ENCODE assay signal across 14 mouse cellular contexts in the genomic region with DNA sequence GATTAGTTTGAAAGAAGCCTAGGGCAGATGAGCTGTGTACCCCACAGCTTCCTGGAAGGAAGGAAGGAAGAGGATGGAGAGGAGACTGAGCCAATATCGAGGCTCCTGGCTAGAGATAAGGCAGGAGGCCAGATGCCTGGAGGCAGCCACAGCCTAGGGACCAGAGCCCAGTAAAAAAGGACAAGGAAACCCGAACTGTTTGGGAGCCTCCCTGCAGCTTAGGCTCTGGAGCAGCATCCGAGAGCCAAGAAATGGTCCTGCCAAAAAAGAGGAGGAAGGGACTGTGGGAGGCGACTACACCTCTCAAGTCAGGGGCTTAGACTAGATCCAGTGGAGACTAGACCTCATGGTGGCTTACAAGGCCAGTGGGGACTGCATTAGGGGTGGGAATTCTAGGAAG. TPM values are rescaled to one million over a fixed set of nuclear protein-coding genes. Genes with fewer than 3 reads are reported as not detected.
A peak's percentile ranks its signal among the peaks of the same experiment; 100 is the strongest.
DNase-seq lines count a peak whose midpoint lies in the region; ATAC-seq and TF ChIP-seq lines count a peak whose summit lies in the region.
"Had no signal": no experiment of that assay in that cellular context is flagged by ENCODE, and none has a peak within 500 bp of the region (broad histone marks: within the 10 kb centered on the region; RNA-seq: fewer than 3 reads in every experiment).

No protein-coding gene starts in this region.

- intact Hi-C loops in gastrocnemius, postnatal 14 days (cut with DNase I; ENCODE audit: low total_unique reads): no loop called here
- intact Hi-C loops in heart, postnatal 36 days (cut with DNase I): loop anchor here (2.0 kb wide), 1 partner anchor 23 kb away; the partner anchor contains the start of gene Fuca1

- no peak overlapping the region for H3K27ac ChIP-seq in forebrain, embryonic 15.5 days (replicated peaks)
- no peak overlapping the region for H3K27ac ChIP-seq in forebrain, embryonic 13.5 days
- H3K27ac ChIP-seq in liver, adult 2 months (replicated peaks; ENCODE audit: insufficient read depth, low read depth, low read length): peak overlapping the region; percentile 15
- no peak overlapping the region for H3K27ac ChIP-seq in liver, embryonic 12.5 days
- H3K27ac ChIP-seq in intestine, embryonic 15.5 days: no peak overlapping the region
- H3K27ac ChIP-seq: midbrain, embryonic 15.5 days had no signal

- peaks cover 19% of the 10 kb centered on the region for H3K4me1 ChIP-seq in forebrain, embryonic 15.5 days
- peaks cover 9% of the 10 kb centered on the region for H3K4me1 ChIP-seq in forebrain, embryonic 13.5 days
- peaks cover 6% of the 10 kb centered on the region for H3K4me1 ChIP-seq in liver, adult 2 months (ENCODE audit: control insufficient read depth, insufficient read depth, low read length)
- peaks cover 49% of the 10 kb centered on the region for H3K4me1 ChIP-seq in liver, embryonic 12.5 days
- H3K4me1 ChIP-seq in intestine, embryonic 15.5 days (replicated peaks): peaks cover 7% of the 10 kb centered on the region

- no peak for TF ChIP-seq POLR2A in liver, adult 2 months (IDR thresholded peaks at IDR 0.05; ENCODE audit: extremely low read depth, insufficient read depth, low read length)

- H3K27me3 ChIP-seq in forebrain, embryonic 15.5 days: no peaks in the 10 kb centered on the region
- H3K27me3 ChIP-seq in forebrain, embryonic 13.5 days: no peaks in the 10 kb centered on the region
- no peaks in the 10 kb centered on the region for H3K27me3 ChIP-seq in liver, adult 2 months (ENCODE audit: control insufficient read depth, insufficient read depth, low read length)
- H3K27me3 ChIP-seq in liver, embryonic 12.5 days (replicated peaks): no peaks in the 10 kb centered on the region
- no peaks in the 10 kb centered on the region for H3K27me3 ChIP-seq in intestine, embryonic 15.5 days (replicated peaks)
- H3K27me3 ChIP-seq: midbrain, embryonic 15.5 days had no signal

- 0 out of 2 replicates have a peak overlapping the region, but pooled peaks have one; percentile 6 for H3K9ac ChIP-seq in forebrain, embryonic 15.5 days (replicated peaks)
- H3K9ac ChIP-seq in forebrain, embryonic 13.5 days: no peak overlapping the region
- H3K9ac ChIP-seq in liver, adult 2 months (ENCODE audit: low read depth, low read length): no peak overlapping the region
- H3K9ac ChIP-seq in liver, embryonic 12.5 days: no peak overlapping the region
- no peak overlapping the region for H3K9ac ChIP-seq in intestine, embryonic 15.5 days
- H3K9ac ChIP-seq: midbrain, embryonic 15.5 days had no signal

- H3K9me3 ChIP-seq in forebrain, embryonic 15.5 days: no peaks in the 10 kb centered on the region
- no peaks in the 10 kb centered on the region for H3K9me3 ChIP-seq in forebrain, embryonic 13.5 days (replicated peaks)
- no peaks in the 10 kb centered on the region for H3K9me3 ChIP-seq in liver, embryonic 12.5 days (replicated peaks)
- no peaks in the 10 kb centered on the region for H3K9me3 ChIP-seq in intestine, embryonic 15.5 days
- H3K9me3 ChIP-seq: midbrain, embryonic 15.5 days had no signal

- no peak overlapping the region for H3K4me2 ChIP-seq in forebrain, embryonic 15.5 days (replicated peaks)
- no peak overlapping the region for H3K4me2 ChIP-seq in forebrain, embryonic 13.5 days
- no peak overlapping the region for H3K4me2 ChIP-seq in liver, embryonic 12.5 days
- no peak overlapping the region for H3K4me2 ChIP-seq in intestine, embryonic 15.5 days (replicated peaks)
- H3K4me2 ChIP-seq: midbrain, embryonic 15.5 days had no signal

- no peak for TF ChIP-seq CTCF in liver, adult 2 months (IDR thresholded peaks at IDR 0.05; ENCODE audit: low read depth, low read length)

- no peak for ATAC-seq in forebrain, embryonic 15.5 days (replicated peaks)
- no peak for ATAC-seq in forebrain, embryonic 13.5 days
- no peak for ATAC-seq in liver, embryonic 12.5 days
- no peak for ATAC-seq in intestine, embryonic 15.5 days
- ATAC-seq: forebrain, embryonic 14.5 days; midbrain, embryonic 15.5 days had no signal

- no peak for DNase-seq in liver, adult 2 months (ENCODE audit: extremely low read depth, low read depth, low spot score)
- peak; percentile 50 for DNase-seq in gastrocnemius, postnatal 14 days
- peak; percentile 39 to 43 for DNase-seq in heart, postnatal 36 days
- no peak for DNase-seq in adrenal gland, adult (ENCODE audit: inconsistent age in 2 of 2, low spot score in 1 of 2)
- DNase-seq: adrenal gland, adult 2 months; kidney, postnatal 10 days; right cerebral cortex, postnatal 25 days; thymus, postnatal 14 days had no signal

- H3K4me3 ChIP-seq in forebrain, embryonic 15.5 days: no peak overlapping the region
- no peak overlapping the region for H3K4me3 ChIP-seq in forebrain, embryonic 13.5 days
- no peak overlapping the region for H3K4me3 ChIP-seq in liver, adult 2 months (ENCODE audit: insufficient read depth, low read depth, low read length)
- no peak overlapping the region for H3K4me3 ChIP-seq in liver, embryonic 12.5 days
- H3K4me3 ChIP-seq in intestine, embryonic 15.5 days (replicated peaks): no peak overlapping the region
- H3K4me3 ChIP-seq: midbrain, embryonic 15.5 days had no signal

- 52% methylated on average over 4 of the region's 4 CpGs for WGBS in forebrain, embryonic 15.5 days
- 52% methylated on average over 4 of the region's 4 CpGs for WGBS in forebrain, embryonic 13.5 days
- 63% methylated on average over 4 of the region's 4 CpGs for WGBS in liver, adult 2 months
- 37% methylated on average over 4 of the region's 4 CpGs for WGBS in liver, embryonic 12.5 days (ENCODE audit: insufficient replicate concordance)
- WGBS in intestine, embryonic 15.5 days: 58% methylated on average over 4 of the region's 4 CpGs

- H3K79me2 ChIP-seq in liver, adult 2 months (ENCODE audit: control insufficient read depth, insufficient read depth, low read length): peaks cover 8% of the 10 kb centered on the region; the same call in 1 of the 2 replicates

- peaks cover 12% of the 10 kb centered on the region; the same call in 1 of the 2 replicates for H3K36me3 ChIP-seq in forebrain, embryonic 15.5 days
- peaks cover 27% of the 10 kb centered on the region for H3K36me3 ChIP-seq in forebrain, embryonic 13.5 days (ENCODE audit: poor library complexity, severe bottlenecking)
- peaks cover 1% of the 10 kb centered on the region; the same call in 1 of the 2 replicates for H3K36me3 ChIP-seq in liver, adult 2 months (ENCODE audit: control insufficient read depth, insufficient read depth, low read length)
- H3K36me3 ChIP-seq in liver, embryonic 12.5 days: peaks cover 22% of the 10 kb centered on the region
- peaks cover 10% of the 10 kb centered on the region; the same call in 1 of the 2 replicates for H3K36me3 ChIP-seq in intestine, embryonic 15.5 days
- H3K36me3 ChIP-seq: midbrain, embryonic 15.5 days had no signal

RNA-seq across cellular contexts. Expression of gene Hmgcl, which starts 2.9 kb away (rescaled TPM):
- 61.3 and 66.6 TPM in 2 replicates for polyA plus RNA-seq in forebrain, embryonic 15.5 days (2015; fragmentation: Nextera tagmentation; extraction: Ambion mirVana)
- 56.2 and 57.1 TPM in 2 replicates for polyA plus RNA-seq in forebrain, embryonic 13.5 days (2015; fragmentation: Nextera tagmentation; extraction: Ambion mirVana)
- 179 and 187 TPM in 2 replicates for total RNA-seq in liver, adult 2 months (2014; rRNA removed)
- polyA plus RNA-seq in liver, adult 2 months (2012; rRNA removed): 266 and 291 TPM in 2 replicates
- polyA plus RNA-seq in liver, embryonic 12.5 days (2016; fragmentation: Nextera tagmentation; extraction: Ambion mirVana): 67.4 and 71.1 TPM in 2 replicates
- total RNA-seq in gastrocnemius, postnatal 14 days (2021): 10 to 100 TPM; 47.2 to 56.6 TPM
- total RNA-seq in heart, postnatal 36 days (2021): 10 to 100 TPM; 72.7 to 86.8 TPM
- polyA plus RNA-seq in intestine, embryonic 15.5 days (2015; fragmentation: Nextera tagmentation; extraction: Ambion mirVana): 105 and 113 TPM in 2 replicates

RNA-seq across cellular contexts. Expression of gene Gale, which starts 20.1 kb away (rescaled TPM):
- polyA plus RNA-seq in forebrain, embryonic 15.5 days (2015; fragmentation: Nextera tagmentation; extraction: Ambion mirVana): 35.2 and 35.6 TPM in 2 replicates
- 28.7 and 33.6 TPM in 2 replicates for polyA plus RNA-seq in forebrain, embryonic 13.5 days (2015; fragmentation: Nextera tagmentation; extraction: Ambion mirVana)
- 34.2 and 38.5 TPM in 2 replicates for total RNA-seq in liver, adult 2 months (2014; rRNA removed)
- polyA plus RNA-seq in liver, adult 2 months (2012; rRNA removed): 32.0 and 33.6 TPM in 2 replicates
- polyA plus RNA-seq in liver, embryonic 12.5 days (2016; fragmentation: Nextera tagmentation; extraction: Ambion mirVana): 36.0 and 41.2 TPM in 2 replicates
- 1 to 10 TPM; 1.2 to 2.1 TPM for total RNA-seq in gastrocnemius, postnatal 14 days (2021)
- total RNA-seq in heart, postnatal 36 days (2021): 1 to 10 TPM in 1 of 2 experiments, under 1 TPM in 1; 0.94 to 1.9 TPM
- 82.5 and 108 TPM in 2 replicates for polyA plus RNA-seq in intestine, embryonic 15.5 days (2015; fragmentation: Nextera tagmentation; extraction: Ambion mirVana)

RNA-seq across cellular contexts. Expression of gene Fuca1, which starts 22.9 kb away (rescaled TPM):
- polyA plus RNA-seq in forebrain, embryonic 15.5 days (2015; fragmentation: Nextera tagmentation; extraction: Ambion mirVana): 50.9 and 56.7 TPM in 2 replicates
- polyA plus RNA-seq in forebrain, embryonic 13.5 days (2015; fragmentation: Nextera tagmentation; extraction: Ambion mirVana): 41.7 and 56.6 TPM in 2 replicates
- 45.7 and 46.4 TPM in 2 replicates for total RNA-seq in liver, adult 2 months (2014; rRNA removed)
- 54.9 and 58.7 TPM in 2 replicates for polyA plus RNA-seq in liver, adult 2 months (2012; rRNA removed)
- 22.2 and 23.8 TPM in 2 replicates for polyA plus RNA-seq in liver, embryonic 12.5 days (2016; fragmentation: Nextera tagmentation; extraction: Ambion mirVana)
- total RNA-seq in gastrocnemius, postnatal 14 days (2021): 10 to 100 TPM; 20.6 to 27.8 TPM
- 10 to 100 TPM; 31.0 to 31.4 TPM for total RNA-seq in heart, postnatal 36 days (2021)
- polyA plus RNA-seq in intestine, embryonic 15.5 days (2015; fragmentation: Nextera tagmentation; extraction: Ambion mirVana): 134 and 154 TPM in 2 replicates

RNA-seq across cellular contexts. Expression of gene Lypla2, which starts 29.0 kb away (rescaled TPM):
- 180 and 188 TPM in 2 replicates for polyA plus RNA-seq in forebrain, embryonic 15.5 days (2015; fragmentation: Nextera tagmentation; extraction: Ambion mirVana)
- polyA plus RNA-seq in forebrain, embryonic 13.5 days (2015; fragmentation: Nextera tagmentation; extraction: Ambion mirVana): 163 and 173 TPM in 2 replicates
- 21.8 and 25.9 TPM in 2 replicates for total RNA-seq in liver, adult 2 months (2014; rRNA removed)
- 113 and 116 TPM in 2 replicates for polyA plus RNA-seq in liver, adult 2 months (2012; rRNA removed)
- 59.5 and 61.7 TPM in 2 replicates for polyA plus RNA-seq in liver, embryonic 12.5 days (2016; fragmentation: Nextera tagmentation; extraction: Ambion mirVana)
- 10 to 100 TPM; 28.9 to 29.2 TPM for total RNA-seq in gastrocnemius, postnatal 14 days (2021)
- 10 to 100 TPM; 33.3 to 34.7 TPM for total RNA-seq in heart, postnatal 36 days (2021)
- 99.4 and 108 TPM in 2 replicates for polyA plus RNA-seq in intestine, embryonic 15.5 days (2015; fragmentation: Nextera tagmentation; extraction: Ambion mirVana)

RNA-seq across cellular contexts. Expression of gene Pithd1, which starts 43.7 kb away (rescaled TPM):
- 52.1 and 55.3 TPM in 2 replicates for polyA plus RNA-seq in forebrain, embryonic 15.5 days (2015; fragmentation: Nextera tagmentation; extraction: Ambion mirVana)
- 50.9 and 53.6 TPM in 2 replicates for polyA plus RNA-seq in forebrain, embryonic 13.5 days (2015; fragmentation: Nextera tagmentation; extraction: Ambion mirVana)
- 20.3 and 21.0 TPM in 2 replicates for total RNA-seq in liver, adult 2 months (2014; rRNA removed)
- polyA plus RNA-seq in liver, adult 2 months (2012; rRNA removed): 28.8 and 41.0 TPM in 2 replicates
- 115 and 121 TPM in 2 replicates for polyA plus RNA-seq in liver, embryonic 12.5 days (2016; fragmentation: Nextera tagmentation; extraction: Ambion mirVana)
- 10 to 100 TPM; 20.4 to 21.4 TPM for total RNA-seq in gastrocnemius, postnatal 14 days (2021)
- 10 to 100 TPM; 19.8 to 22.2 TPM for total RNA-seq in heart, postnatal 36 days (2021)
- polyA plus RNA-seq in intestine, embryonic 15.5 days (2015; fragmentation: Nextera tagmentation; extraction: Ambion mirVana): 51.6 TPM in 2 replicates

Comparison
In these comparisons a context has a peak if more than half of its experiments do, and no peak if none do; other contexts are left out.
1. DNase-seq: peak in gastrocnemius, postnatal 14 days (single experiment) and heart, postnatal 36 days (2 of 2); none in liver, adult 2 months (single experiment) and adrenal gland, adult (0 of 2).